10 mouse cellular contexts compared by ENCODE assay signal in genomic region chr11:83421305-83421704, GRCm38 (mm10). TPM values are rescaled to one million over a fixed set of nuclear protein-coding genes. Genes with fewer than 3 reads are reported as not detected.
A peak's percentile ranks its signal among the peaks of the same experiment; 100 is the strongest.
DNase-seq lines count a peak whose midpoint lies in the region; ATAC-seq lines count a peak whose summit lies in the region.
"Had no signal": no experiment of that assay in that cellular context is flagged by ENCODE, and none has a peak within 500 bp of the region (broad histone marks: within the 10 kb centered on the region; RNA-seq: fewer than 3 reads in every experiment).

No protein-coding gene starts in this region.

- H3K4me1 ChIP-seq in heart, embryonic 10.5 days = peaks cover 6% of the 10 kb centered on the region

- peaks cover 62% of the 10 kb centered on the region for H3K27me3 ChIP-seq in heart, embryonic 10.5 days (ENCODE audit: insufficient read depth, poor library complexity, severe bottlenecking)

- 4% methylated on average over 9 of the region's 9 CpGs for WGBS in heart, embryonic 10.5 days

- DNase-seq in heart, embryonic 10.5 days (ENCODE audit: low spot score) = peak; percentile 88
- DNase-seq in heart, postnatal 25 days (ENCODE audit: low spot score) = no peak
- DNase-seq in ES-CJ7 (ENCODE audit: low read depth, low spot score) = peak; percentile 72
- DNase-seq in kidney, postnatal 25 days = peak; percentile 78 to 89
- DNase-seq in naive thymus-derived CD4-positive, alpha-beta T cell, adult 2 months (ENCODE audit: low read depth) = peak; percentile 74
- peak; percentile 57 to 61 for DNase-seq in urinary bladder, postnatal 36 days (ENCODE audit: low spot score in 2 of 2)

- intact Hi-C loops in heart, postnatal 25 days (cut with DNase I) = no loop called here

- no peaks in the 10 kb centered on the region for H3K36me3 ChIP-seq in heart, embryonic 10.5 days

- no peak overlapping the region for H3K4me3 ChIP-seq in heart, embryonic 10.5 days

- ATAC-seq in common myeloid progenitor, adult 5-6 weeks (replicated peaks; ENCODE audit: low read depth, poor library complexity, severe bottlenecking) = peak; percentile 51
- no peak for ATAC-seq in erythroblast, adult 5-6 weeks (replicated peaks; ENCODE audit: low FRiP score, poor library complexity, severe bottlenecking)

- no peaks in the 10 kb centered on the region for H3K9me3 ChIP-seq in heart, embryonic 10.5 days

- H3K27ac ChIP-seq in heart, embryonic 10.5 days = no peak overlapping the region

RNA-seq across cellular contexts. Expression of gene Gas2l2, which starts 8.0 kb away (rescaled TPM):
- 0.17 and 0.18 TPM in 2 replicates for polyA plus RNA-seq in heart, embryonic 10.5 days (2016; fragmentation: Nextera tagmentation; extraction: Ambion mirVana)
- total RNA-seq in heart, postnatal 25 days (2021) = not detected
- total RNA-seq in common myeloid progenitor, adult 5-6 weeks (2017) = not detected in 2 replicates
- total RNA-seq in erythroblast, adult 5-6 weeks (2015; ENCODE audit: low replicate concordance) = not detected in 2 replicates
- total RNA-seq in erythroblast, adult 5-6 weeks (2017; ENCODE audit: low replicate concordance) = not detected in 2 replicates
- total RNA-seq: neutrophil, adult 5-6 weeks had no signal
- polyA plus RNA-seq: heart, embryonic 14.5 days had no signal

RNA-seq across cellular contexts. Expression of gene Rasl10b, which starts 12.4 kb away (rescaled TPM):
- 8.1 and 11.4 TPM in 2 replicates for polyA plus RNA-seq in heart, embryonic 10.5 days (2016; fragmentation: Nextera tagmentation; extraction: Ambion mirVana)
- 10 to 100 TPM; 49.6 to 60.1 TPM for total RNA-seq in heart, postnatal 25 days (2021)
- total RNA-seq in common myeloid progenitor, adult 5-6 weeks (2017) = not detected in 2 replicates
- not detected in 2 replicates for total RNA-seq in erythroblast, adult 5-6 weeks (2015; ENCODE audit: low replicate concordance)
- not detected in 2 replicates for total RNA-seq in erythroblast, adult 5-6 weeks (2017; ENCODE audit: low replicate concordance)

RNA-seq across cellular contexts. Expression of gene 1700020L24Rik, which starts 16.2 kb away (rescaled TPM):
- polyA plus RNA-seq in heart, embryonic 10.5 days (2016; fragmentation: Nextera tagmentation; extraction: Ambion mirVana) = 1.5 and 1.9 TPM in 2 replicates
- not detected for total RNA-seq in heart, postnatal 25 days (2021)
- 4.6 and 9.0 TPM in 2 replicates for total RNA-seq in common myeloid progenitor, adult 5-6 weeks (2017)
- total RNA-seq in erythroblast, adult 5-6 weeks (2015; ENCODE audit: low replicate concordance) = 3.8 and 8.2 TPM in 2 replicates
- 8.9 and 24.8 TPM in 2 replicates for total RNA-seq in erythroblast, adult 5-6 weeks (2017; ENCODE audit: low replicate concordance)

RNA-seq across cellular contexts. Expression of gene Mmp28, which starts 41.6 kb away (rescaled TPM):
- 1.9 and 3.1 TPM in 2 replicates for polyA plus RNA-seq in heart, embryonic 10.5 days (2016; fragmentation: Nextera tagmentation; extraction: Ambion mirVana)
- total RNA-seq in heart, postnatal 25 days (2021) = 1 to 10 TPM; 4.6 to 5.7 TPM
- total RNA-seq in common myeloid progenitor, adult 5-6 weeks (2017) = 0.37 and 0.92 TPM in 2 replicates
- 0.63 TPM in 1 of 2 replicates, not detected in the other for total RNA-seq in erythroblast, adult 5-6 weeks (2015; ENCODE audit: low replicate concordance)
- 0.42 and 1.7 TPM in 2 replicates for total RNA-seq in erythroblast, adult 5-6 weeks (2017; ENCODE audit: low replicate concordance)
- total RNA-seq: neutrophil, adult 5-6 weeks had no signal

RNA-seq across cellular contexts. Expression of gene Taf15, which starts 51.6 kb away (rescaled TPM):
- polyA plus RNA-seq in heart, embryonic 10.5 days (2016; fragmentation: Nextera tagmentation; extraction: Ambion mirVana) = 8.0 and 8.6 TPM in 2 replicates
- total RNA-seq in heart, postnatal 25 days (2021) = 10 to 100 TPM; 33.7 to 33.8 TPM
- total RNA-seq in common myeloid progenitor, adult 5-6 weeks (2017) = 41.6 and 73.3 TPM in 2 replicates
- total RNA-seq in erythroblast, adult 5-6 weeks (2015; ENCODE audit: low replicate concordance) = 20.9 and 35.2 TPM in 2 replicates
- 24.5 and 33.2 TPM in 2 replicates for total RNA-seq in erythroblast, adult 5-6 weeks (2017; ENCODE audit: low replicate concordance)

Comparison
In these comparisons a context has a peak if more than half of its experiments do, and no peak if none do; other contexts are left out.
1. RNA of gene Rasl10b, which starts 12.4 kb away (total RNA-seq): 49.6 to 60.1 TPM in heart, postnatal 25 days; not detected in common myeloid progenitor, adult 5-6 weeks and not detected in erythroblast, adult 5-6 weeks; every median in the first group is over 10 times any median in the second.